Comparison of ENCODE assay signal across 8 mouse cellular contexts in genomic region chr4:94746387-94746811, GRCm38 (mm10). TPM values are rescaled to one million over a fixed set of nuclear protein-coding genes. Genes with fewer than 3 reads are reported as not detected.
A peak's percentile ranks its signal among the peaks of the same experiment; 100 is the strongest.
DNase-seq lines count a peak whose midpoint lies in the region; ATAC-seq and TF ChIP-seq lines count a peak whose summit lies in the region.

No protein-coding gene starts in this region.

- peak; percentile 57 for ATAC-seq in liver, embryonic 13.5 days (ENCODE audit: low read depth)

- peaks cover 4% of the 10 kb centered on the region; the same call in 1 of the 2 replicates for H3K4me1 ChIP-seq in liver, embryonic 13.5 days (replicated peaks)
- no peaks in the 10 kb centered on the region for H3K4me1 ChIP-seq in thymus, adult 2 months (replicated peaks; ENCODE audit: control insufficient read depth, insufficient read depth, low read length)

- TF ChIP-seq CTCF in thymus, adult 2 months (IDR thresholded peaks at IDR 0.05; ENCODE audit: borderline replicate concordance, control insufficient read depth, extremely low read depth, insufficient read depth, low read length, poor library complexity) = no peak
- TF ChIP-seq CTCF in left cerebral cortex, adult 2 months (IDR thresholded peaks at IDR 0.05) = no peak

- no peaks in the 10 kb centered on the region for H3K27me3 ChIP-seq in liver, embryonic 13.5 days
- no peaks in the 10 kb centered on the region for H3K27me3 ChIP-seq in thymus, adult 2 months (ENCODE audit: control insufficient read depth, insufficient read depth, low read length)

- 19% methylated on average over 7 of the region's 7 CpGs for WGBS in liver, embryonic 13.5 days (ENCODE audit: insufficient replicate concordance)
- WGBS in thymus, adult 2 months = 91% methylated on average over 7 of the region's 7 CpGs

- H3K27ac ChIP-seq in liver, embryonic 13.5 days = 0 out of 2 replicates have a peak overlapping the region, but pooled peaks have one; percentile 39
- no peak overlapping the region for H3K27ac ChIP-seq in thymus, adult 2 months (ENCODE audit: control insufficient read depth, insufficient read depth, low read length)
- H3K27ac ChIP-seq in left cerebral cortex, adult 2 months = no peak overlapping the region

- no peaks in the 10 kb centered on the region for H3K9me3 ChIP-seq in liver, embryonic 13.5 days (replicated peaks)

- intact Hi-C loops in heart, postnatal 25 days (cut with DNase I) = loop anchor here (2.0 kb wide), 1 partner anchor 84 kb away; no protein-coding TSS in a partner anchor
- intact Hi-C loops in left cerebral cortex, adult 2 months (cut with DNase I) = no loop called here

- TF ChIP-seq POLR2A in thymus, adult 2 months (IDR thresholded peaks at IDR 0.05; ENCODE audit: control insufficient read depth, extremely low read depth, insufficient read depth, low read length, poor library complexity) = no peak

- no peak overlapping the region for H3K4me3 ChIP-seq in liver, embryonic 13.5 days (replicated peaks)
- H3K4me3 ChIP-seq in thymus, adult 2 months (ENCODE audit: control insufficient read depth, insufficient read depth, low read length) = no peak overlapping the region
- H3K4me3 ChIP-seq in left cerebral cortex, adult 2 months = no peak overlapping the region

- no peaks in the 10 kb centered on the region for H3K36me3 ChIP-seq in liver, embryonic 13.5 days
- no peaks in the 10 kb centered on the region for H3K36me3 ChIP-seq in thymus, adult 2 months (ENCODE audit: control insufficient read depth, insufficient read depth, low read length)

- no peak overlapping the region for H3K4me2 ChIP-seq in liver, embryonic 13.5 days

- H3K9ac ChIP-seq in liver, embryonic 13.5 days = no peak overlapping the region

- peak; percentile 17 for DNase-seq in urinary bladder, postnatal 14 days (ENCODE audit: low spot score)
- DNase-seq in urinary bladder, adult 18-20 months (ENCODE audit: low spot score in 2 of 2) = no peak
- peak; percentile 80 for DNase-seq in heart, postnatal 25 days (ENCODE audit: low spot score)
- no peak for DNase-seq in liver, embryonic 13.5 days
- no peak for DNase-seq in thymus, adult 2 months
- no peak for DNase-seq in cerebellum, postnatal 14 days
- DNase-seq in left cerebral cortex, adult 2 months (ENCODE audit: extremely low spot score in 1 of 2, low spot score in 2 of 2) = no peak
- no peak for DNase-seq in spleen, postnatal 10 days (ENCODE audit: low spot score in 2 of 2)

RNA-seq across cellular contexts. Expression of gene Tek, which starts 7.3 kb away (rescaled TPM):
- 10 to 100 TPM; 41.6 to 47.3 TPM for total RNA-seq in heart, postnatal 25 days (2021)
- 4.3 and 6.1 TPM in 2 replicates for polyA plus RNA-seq in liver, embryonic 13.5 days (2015; fragmentation: Nextera tagmentation; extraction: Ambion mirVana)
- 1.0 and 1.8 TPM in 2 replicates for polyA plus RNA-seq in thymus, adult 2 months (2012; rRNA removed)
- total RNA-seq in left cerebral cortex, adult 2 months (2021) = 10 to 100 TPM in 1 of 2 experiments, 1 to 10 TPM in 1; 9.1 to 12.1 TPM

Comparison
In these comparisons a context has a peak if more than half of its experiments do, and no peak if none do; other contexts are left out.
1. DNase-seq: peak in urinary bladder, postnatal 14 days (single experiment) and heart, postnatal 25 days (single experiment); none in urinary bladder, adult 18-20 months (0 of 2), liver, embryonic 13.5 days (single experiment), thymus, adult 2 months (single experiment), cerebellum, postnatal 14 days (0 of 2), left cerebral cortex, adult 2 months (0 of 2) and spleen, postnatal 10 days (0 of 2).